Comparison of ENCODE assay signal across 1 mouse cellular context in the genomic region with DNA sequence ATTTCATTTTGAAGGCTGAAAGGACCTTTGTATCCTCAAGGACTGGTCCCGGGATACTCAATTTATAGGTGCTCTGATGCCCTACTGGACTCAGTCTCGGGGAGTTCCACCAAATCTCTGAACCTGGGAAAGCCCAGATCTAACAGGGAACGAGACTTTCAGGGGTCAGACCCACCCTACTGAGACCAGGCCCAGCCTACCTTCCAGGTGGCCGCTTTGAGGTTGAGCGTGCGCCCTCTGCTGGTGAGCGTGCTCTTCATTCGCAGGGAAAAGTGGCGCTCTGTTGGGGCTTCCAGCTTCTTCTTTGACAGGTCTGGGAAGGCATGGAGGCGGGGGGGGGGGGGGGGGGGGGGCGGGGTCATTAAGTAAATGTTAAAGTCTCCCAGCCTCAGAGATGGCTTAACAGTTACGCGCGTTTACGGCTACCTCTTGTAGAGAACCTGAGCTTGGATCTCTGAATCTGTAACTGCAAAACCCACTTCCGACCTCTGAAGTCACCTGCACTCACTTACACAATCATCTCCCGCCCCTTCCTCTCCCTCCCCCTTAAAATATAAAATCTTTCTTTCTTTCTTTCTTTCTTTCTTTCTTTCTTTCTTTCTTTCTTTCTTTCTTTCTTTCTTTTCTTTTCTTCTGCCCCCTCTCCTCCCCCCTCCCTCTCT.
A peak's percentile ranks its signal among the peaks of the same experiment; 100 is the strongest.
TF ChIP-seq lines count a peak whose summit lies in the region.

No protein-coding gene starts in this region.

TF ChIP-seq in CH12.LX, 34 proteins besides CTCF, POLR2A, EP300 and RAD21 (continued from another document):
- TF ChIP-seq SMC3 (IDR thresholded peaks at IDR 0.05; ENCODE audit: low read depth, low read length) (peak; percentile 56), IRF4 (IDR thresholded peaks at IDR 0.05; ENCODE audit: low read depth, low read length) (peak; percentile 43; the same call in 1 of the 2 replicates), USF2 (conservative IDR thresholded peaks at IDR 0.05; ENCODE audit: low read depth, low read length) (no peak)
